In the genomic region with DNA sequence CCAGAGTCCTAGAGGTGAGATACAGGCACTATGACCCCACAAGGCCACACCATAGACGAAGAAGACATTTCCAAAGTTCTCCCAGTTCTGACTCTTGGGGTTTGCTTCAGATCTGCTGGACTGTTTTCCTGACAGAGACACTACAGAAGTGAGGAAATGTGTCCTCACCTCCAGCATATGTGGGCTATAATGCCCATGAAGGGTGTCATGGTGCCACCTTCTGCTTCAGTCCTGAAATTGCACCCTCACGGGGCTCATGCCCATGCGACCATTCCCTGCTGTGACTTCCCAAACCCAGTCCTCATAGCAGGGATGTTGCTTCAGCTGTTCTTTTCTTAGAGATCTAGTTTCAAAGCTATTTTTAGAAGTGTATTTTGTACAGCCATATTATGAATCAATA, we compare ENCODE assay signal across 8 mouse cellular contexts. TPM values are rescaled to one million over a fixed set of nuclear protein-coding genes. Genes with fewer than 3 reads are reported as not detected.
DNase-seq lines count a peak whose midpoint lies in the region; ATAC-seq and TF ChIP-seq lines count a peak whose summit lies in the region.

No protein-coding gene starts in this region.

- no peak overlapping the region for H3K27ac ChIP-seq in neural tube, embryonic 15.5 days (replicated peaks)
- no peak overlapping the region for H3K27ac ChIP-seq in embryonic fibroblast, embryonic 13.5 days (ENCODE audit: insufficient read depth, low read length)
- no peak overlapping the region for H3K27ac ChIP-seq in kidney, embryonic 15.5 days
- H3K27ac ChIP-seq in midbrain, embryonic 13.5 days = no peak overlapping the region

- DNase-seq in neural tube, embryonic 10.5 days (ENCODE audit: extremely low spot score, low spot score) = peak; percentile 35
- DNase-seq in ZHBTc4 (ENCODE audit: low read depth, low spot score) = peak; percentile 64
- peak; percentile 12 to 58 for DNase-seq in natural killer cell, adult 2 months (ENCODE audit: low spot score in 2 of 2)
- DNase-seq in thymus, postnatal 4 days = peak; percentile 74

- TF ChIP-seq CTCF in embryonic fibroblast, embryonic 13.5 days (IDR thresholded peaks at IDR 0.05; ENCODE audit: borderline replicate concordance, insufficient read depth, low read length) = peak; percentile 69; the same call in 1 of the 2 replicates

- no peak overlapping the region for H3K4me2 ChIP-seq in neural tube, embryonic 15.5 days
- H3K4me2 ChIP-seq in kidney, embryonic 15.5 days = no peak overlapping the region
- H3K4me2 ChIP-seq in midbrain, embryonic 13.5 days (replicated peaks) = no peak overlapping the region

- no peak overlapping the region for H3K4me3 ChIP-seq in neural tube, embryonic 15.5 days (replicated peaks)
- H3K4me3 ChIP-seq in embryonic fibroblast, embryonic 13.5 days (ENCODE audit: insufficient read depth, low read length) = no peak overlapping the region
- H3K4me3 ChIP-seq in kidney, embryonic 15.5 days (replicated peaks) = no peak overlapping the region
- H3K4me3 ChIP-seq in midbrain, embryonic 13.5 days (replicated peaks) = no peak overlapping the region

- no peak for TF ChIP-seq POLR2A in embryonic fibroblast, embryonic 13.5 days (IDR thresholded peaks at IDR 0.05; ENCODE audit: low read depth, low read length)

- H3K27me3 ChIP-seq in neural tube, embryonic 15.5 days (replicated peaks) = no peaks in the 10 kb centered on the region
- H3K27me3 ChIP-seq in kidney, embryonic 15.5 days = no peaks in the 10 kb centered on the region
- H3K27me3 ChIP-seq in midbrain, embryonic 13.5 days = no peaks in the 10 kb centered on the region

- no peak overlapping the region for H3K9ac ChIP-seq in neural tube, embryonic 15.5 days (replicated peaks)
- no peak overlapping the region for H3K9ac ChIP-seq in kidney, embryonic 15.5 days
- H3K9ac ChIP-seq in midbrain, embryonic 13.5 days (replicated peaks) = no peak overlapping the region

- WGBS in neural tube, embryonic 15.5 days = 44% methylated on average over 3 of the region's 3 CpGs
- WGBS in kidney, embryonic 15.5 days = 35% methylated on average over 3 of the region's 3 CpGs
- WGBS in midbrain, embryonic 13.5 days = 45% methylated on average over 3 of the region's 3 CpGs

- H3K36me3 ChIP-seq in neural tube, embryonic 15.5 days = no peaks in the 10 kb centered on the region
- no peaks in the 10 kb centered on the region for H3K36me3 ChIP-seq in kidney, embryonic 15.5 days
- H3K36me3 ChIP-seq in midbrain, embryonic 13.5 days = no peaks in the 10 kb centered on the region

- no peaks in the 10 kb centered on the region for H3K9me3 ChIP-seq in neural tube, embryonic 15.5 days (replicated peaks)
- H3K9me3 ChIP-seq in kidney, embryonic 15.5 days (replicated peaks) = no peaks in the 10 kb centered on the region
- H3K9me3 ChIP-seq in midbrain, embryonic 13.5 days = no peaks in the 10 kb centered on the region

- H3K4me1 ChIP-seq in neural tube, embryonic 15.5 days = no peaks in the 10 kb centered on the region
- no peaks in the 10 kb centered on the region for H3K4me1 ChIP-seq in embryonic fibroblast, embryonic 13.5 days (ENCODE audit: control insufficient read depth, insufficient read depth, low read length)
- H3K4me1 ChIP-seq in kidney, embryonic 15.5 days = peaks cover 8% of the 10 kb centered on the region; the same call in 1 of the 2 replicates
- H3K4me1 ChIP-seq in midbrain, embryonic 13.5 days (replicated peaks) = peaks cover 12% of the 10 kb centered on the region

- no peak for ATAC-seq in neural tube, embryonic 15.5 days (ENCODE audit: low FRiP score)
- ATAC-seq in kidney, embryonic 15.5 days (replicated peaks; ENCODE audit: low FRiP score) = peak; percentile 80
- no peak for ATAC-seq in midbrain, embryonic 13.5 days

RNA-seq across cellular contexts. Expression of a gene that starts 56.3 kb away (rescaled TPM):
- 39.2 and 57.1 TPM in 2 replicates for polyA plus RNA-seq in neural tube, embryonic 15.5 days (2015; fragmentation: Nextera tagmentation; extraction: Ambion mirVana)
- 125 and 133 TPM in 2 replicates for polyA plus RNA-seq in embryonic fibroblast, embryonic 13.5 days (2011; ENCODE audit: insufficient read length, low read depth, missing spikeins)
- polyA plus RNA-seq in kidney, embryonic 15.5 days (2015; fragmentation: Nextera tagmentation; extraction: Ambion mirVana) = 118 and 131 TPM in 2 replicates
- polyA plus RNA-seq in midbrain, embryonic 13.5 days (2015; fragmentation: Nextera tagmentation; extraction: Ambion mirVana) = 33.3 and 36.8 TPM in 2 replicates
